10 mouse cellular contexts compared by ENCODE assay signal in the genomic region with DNA sequence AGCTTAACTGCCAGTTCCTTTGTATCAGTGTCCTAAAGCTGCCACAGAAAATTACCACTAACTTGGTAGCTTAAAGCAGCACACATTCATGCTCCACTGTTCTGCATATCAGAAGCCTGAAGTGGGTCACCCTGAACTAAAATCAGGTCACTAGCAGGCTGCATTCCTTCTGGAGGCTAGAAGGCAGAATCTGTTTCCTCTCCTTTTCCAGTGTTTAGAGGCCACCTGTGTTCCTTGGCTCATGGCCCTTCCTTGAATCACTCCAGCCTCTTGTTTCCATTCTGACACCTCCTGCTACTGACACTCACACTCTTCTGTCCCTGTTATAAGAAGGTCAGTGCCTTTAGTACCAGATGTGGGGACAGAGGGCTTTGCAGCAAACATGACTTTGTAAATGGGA. TPM values are rescaled to one million over a fixed set of nuclear protein-coding genes. Genes with fewer than 3 reads are reported as not detected.
"Had no signal": no experiment of that assay in that cellular context is flagged by ENCODE, and none has a peak within 500 bp of the region (broad histone marks: within the 10 kb centered on the region; RNA-seq: fewer than 3 reads in every experiment).

No protein-coding gene starts in this region.

- ATAC-seq: liver, postnatal 0 days had no signal

- DNase-seq: kidney, postnatal 10 days; kidney, postnatal 4 days; liver; liver, embryonic 13.5 days; liver, postnatal 0 days; lung, postnatal 14 days; right cerebral cortex, adult 18-20 months; right cerebral cortex, postnatal 25 days; thymus, postnatal 36 days had no signal

RNA-seq across cellular contexts. Expression of gene Mamld1, which starts 25.3 kb away (rescaled TPM):
- total RNA-seq: megakaryocyte-erythroid progenitor cell, adult 5-6 weeks had no signal
